Mouse (Mus musculus): ENCODE results near the gene Nos3. TPM values are rescaled to one million over a fixed set of nuclear protein-coding genes. Genes with fewer than 3 reads are reported as not detected.

The Nos3 gene
- polyA plus RNA-seq, 1 experiment from 2014 or later: 34.0 TPM

DNA sequence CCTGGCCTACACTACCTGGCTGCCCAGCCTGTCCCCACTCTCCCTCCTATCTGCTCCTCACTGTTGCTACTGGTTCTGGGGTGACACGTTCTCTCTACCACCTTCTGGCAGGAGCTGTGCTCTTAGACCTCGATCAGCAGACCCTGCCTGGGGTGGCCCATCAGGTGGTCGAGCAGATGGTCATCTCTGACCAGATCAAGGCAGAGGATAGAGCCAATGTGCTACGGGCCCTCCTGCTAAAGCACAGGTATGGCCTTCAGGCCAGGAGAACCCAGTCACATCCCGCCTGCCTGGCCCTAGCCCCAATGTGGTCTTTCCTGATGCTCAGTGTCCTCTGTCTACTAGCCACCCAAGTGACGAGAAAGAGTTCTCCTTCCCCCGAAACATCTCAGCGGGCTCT lies 69.4 kb downstream of the Nos3 start:
- Histone ChIP-seq H3K4me3 (no peak overlapping the region), H3K4me2 (no peak overlapping the region), H3K9me3 (no peaks in the 10 kb centered on the region), H3K27me3 (replicated peaks) (no peaks in the 10 kb centered on the region), H3K27ac (replicated peaks) (peak overlapping the region; percentile 53; the same call in 1 of the 2 replicates), H3K36me3 (peaks cover 96% of the 10 kb centered on the region), H3K4me1 (peaks cover 16% of the 10 kb centered on the region), H3K9ac (peak overlapping the region; percentile 19; the same call in 1 of the 2 replicates)
- no peak for ATAC-seq (ENCODE audit: extremely low read depth, insufficient number of reproducible peaks, low FRiP score, low TSS enrichment)
- 84% methylated on average over 8 of the region's 8 CpGs for WGBS

Other genes with a start within 250 kb of the Nos3 start
- 11.7 and 12.7 TPM in 2 replicates for gene Nupl2, start 199.8 kb upstream of the Nos3 start, polyA plus RNA-seq (2015; fragmentation: Nextera tagmentation; extraction: Ambion mirVana)
- 24.4 and 26.2 TPM in 2 replicates for gene Kcnh2, start 13.2 kb upstream of the Nos3 start, polyA plus RNA-seq (2015; fragmentation: Nextera tagmentation; extraction: Ambion mirVana)
- 0.87 and 1.4 TPM in 2 replicates for gene Atg9b, start 27.3 kb downstream of the Nos3 start, polyA plus RNA-seq (2015; fragmentation: Nextera tagmentation; extraction: Ambion mirVana)
- 62.0 and 63.4 TPM in 2 replicates for gene Abcb8, start 28.9 kb downstream of the Nos3 start, polyA plus RNA-seq (2015; fragmentation: Nextera tagmentation; extraction: Ambion mirVana)
- 0.25 TPM in 1 of 2 replicates, not detected in the other for gene Asic3, start 48.6 kb downstream of the Nos3 start, polyA plus RNA-seq (2015; fragmentation: Nextera tagmentation; extraction: Ambion mirVana)
- gene Cdk5, start 58.7 kb downstream of the Nos3 start, polyA plus RNA-seq (2015; fragmentation: Nextera tagmentation; extraction: Ambion mirVana): 25.8 and 28.7 TPM in 2 replicates
- 26.9 and 29.3 TPM in 2 replicates for gene Slc4a2, start 59.0 kb downstream of the Nos3 start, polyA plus RNA-seq (2015; fragmentation: Nextera tagmentation; extraction: Ambion mirVana)
- gene Fastk, start 80.5 kb downstream of the Nos3 start, polyA plus RNA-seq (2015; fragmentation: Nextera tagmentation; extraction: Ambion mirVana): 163 and 164 TPM in 2 replicates
- gene Tmub1, start 83.0 kb downstream of the Nos3 start, polyA plus RNA-seq (2015; fragmentation: Nextera tagmentation; extraction: Ambion mirVana): 16.2 and 19.9 TPM in 2 replicates
- 14.4 and 16.5 TPM in 2 replicates for gene Agap3, start 87.4 kb downstream of the Nos3 start, polyA plus RNA-seq (2015; fragmentation: Nextera tagmentation; extraction: Ambion mirVana)
- 0.05 TPM in 1 of 2 replicates, not detected in the other for gene Gbx1, start 162.4 kb downstream of the Nos3 start, polyA plus RNA-seq (2015; fragmentation: Nextera tagmentation; extraction: Ambion mirVana)
- gene Asb10, start 176.2 kb downstream of the Nos3 start, polyA plus RNA-seq (2015; fragmentation: Nextera tagmentation; extraction: Ambion mirVana): 4.1 TPM in 2 replicates
- gene 4931409K22Rik, start 192.0 kb downstream of the Nos3 start, polyA plus RNA-seq (2015; fragmentation: Nextera tagmentation; extraction: Ambion mirVana): 0.08 and 0.11 TPM in 2 replicates
- gene Abcf2, start 212.7 kb downstream of the Nos3 start, polyA plus RNA-seq (2015; fragmentation: Nextera tagmentation; extraction: Ambion mirVana): 66.7 and 70.7 TPM in 2 replicates
- 16.1 and 16.6 TPM in 2 replicates for gene Chpf2, start 221.9 kb downstream of the Nos3 start, polyA plus RNA-seq (2015; fragmentation: Nextera tagmentation; extraction: Ambion mirVana)

All from heart, embryonic 13.5 days (tissue).